Mouse (Mus musculus) E14TG2a.4 (cell line): Measurements from ENCODE around the gene Kcnk6.

Source experiments
- CTCF ChIP-seq: conservative IDR thresholded peaks from 2 replicates; pipeline ENCODE4 v1.5.1; 2014; ENCODE audit warnings: low read length
- POU5F1 ChIP-seq: IDR thresholded peaks from 2 replicates; pipeline ENCODE4 v1.6.1; 2014; ENCODE audit warnings: low read length, borderline replicate concordance

- TF ChIP-seq CTCF (no peak), POU5F1 (no peak)
Observed at GRCm38 (mm10) chr7:29230560-29230959, 1.8 kb downstream of the Kcnk6 start.
